Mouse (Mus musculus): ENCODE data around the gene Gm10778. TPM values are rescaled to one million over a fixed set of nuclear protein-coding genes. Genes with fewer than 3 reads are reported as not detected.
"Not testable (repeated sequence)": the region's sequence is repeated elsewhere in the genome, so short reads cannot be mapped to it uniquely, and the experiment has no call there.

The Gm10778 gene
- polyA plus RNA-seq, 1 experiment from 2014 or later = 5.3 TPM

- H3K27ac ChIP-seq (replicated peaks); H3K4me3 ChIP-seq; DNase-seq (ENCODE audit: low spot score); H3K36me3 ChIP-seq (replicated peaks); H3K27me3 ChIP-seq (replicated peaks; ENCODE audit: low read depth, poor library complexity, severe bottlenecking); H3K9me3 ChIP-seq; H3K4me1 ChIP-seq: not testable (repeated sequence)
- WGBS = no CpG with 5 or more reads among the region's 18 CpGs
These were observed 38.3 kb downstream of the Gm10778 start for GRCm38 (mm10) chr10:81687114-81687513.

GRCm38 (mm10) chr10:81704531-81705301 lies 55.9 kb downstream of the Gm10778 start, which contains the start of gene Zfp433:
TSS of gene Zfp433 (plus strand) at chr10:81704825.
- DNase-seq (ENCODE audit: low spot score); H3K9me3 ChIP-seq; H3K4me3 ChIP-seq; H3K27ac ChIP-seq (replicated peaks); H3K27me3 ChIP-seq (replicated peaks; ENCODE audit: low read depth, poor library complexity, severe bottlenecking); H3K4me1 ChIP-seq; H3K36me3 ChIP-seq (replicated peaks): not testable (repeated sequence)
- no CpG with 5 or more reads among the region's 46 CpGs for WGBS

Other genes with a start within 250 kb of the Gm10778 start
- 12.5 and 20.2 TPM in 2 replicates for gene Nfic, start 193.4 kb upstream of the Gm10778 start, polyA plus RNA-seq (2016; fragmentation: Nextera tagmentation; extraction: Ambion mirVana)
- 1.2 and 2.3 TPM in 2 replicates for gene Celf5, start 166.3 kb upstream of the Gm10778 start, polyA plus RNA-seq (2016; fragmentation: Nextera tagmentation; extraction: Ambion mirVana)
- gene Ncln, start 152.7 kb upstream of the Gm10778 start, polyA plus RNA-seq (2016; fragmentation: Nextera tagmentation; extraction: Ambion mirVana) = 85.2 and 94.3 TPM in 2 replicates
- 0.28 and 0.51 TPM in 2 replicates for gene S1pr4, start 148.9 kb upstream of the Gm10778 start, polyA plus RNA-seq (2016; fragmentation: Nextera tagmentation; extraction: Ambion mirVana)
- gene Gna15, start 124.8 kb upstream of the Gm10778 start, polyA plus RNA-seq (2016; fragmentation: Nextera tagmentation; extraction: Ambion mirVana) = 1.2 and 1.3 TPM in 2 replicates
- 79.0 and 80.4 TPM in 2 replicates for gene Gna11, start 103.9 kb upstream of the Gm10778 start, polyA plus RNA-seq (2016; fragmentation: Nextera tagmentation; extraction: Ambion mirVana)
- 266 and 347 TPM in 2 replicates for gene Aes, start 89.6 kb upstream of the Gm10778 start, polyA plus RNA-seq (2016; fragmentation: Nextera tagmentation; extraction: Ambion mirVana)
- gene Tle2, start 74.5 kb upstream of the Gm10778 start, polyA plus RNA-seq (2016; fragmentation: Nextera tagmentation; extraction: Ambion mirVana) = 14.0 and 17.1 TPM in 2 replicates
- 7.1 and 8.2 TPM in 2 replicates for gene Tle6, start 48.0 kb upstream of the Gm10778 start, polyA plus RNA-seq (2016; fragmentation: Nextera tagmentation; extraction: Ambion mirVana)
- gene BC025920, start 42.8 kb upstream of the Gm10778 start, polyA plus RNA-seq (2016; fragmentation: Nextera tagmentation; extraction: Ambion mirVana) = 1.5 and 2.1 TPM in 2 replicates
- gene Sirt6, start 21.3 kb upstream of the Gm10778 start, polyA plus RNA-seq (2016; fragmentation: Nextera tagmentation; extraction: Ambion mirVana) = 55.1 and 59.2 TPM in 2 replicates
- gene Ankrd24, start 20.5 kb upstream of the Gm10778 start, polyA plus RNA-seq (2016; fragmentation: Nextera tagmentation; extraction: Ambion mirVana) = 5.3 and 7.3 TPM in 2 replicates
- gene Zfp433, start 55.8 kb downstream of the Gm10778 start, polyA plus RNA-seq (2016; fragmentation: Nextera tagmentation; extraction: Ambion mirVana) = 14.5 and 18.0 TPM in 2 replicates
- gene Gm3055, start 122.1 kb downstream of the Gm10778 start, polyA plus RNA-seq (2016; fragmentation: Nextera tagmentation; extraction: Ambion mirVana) = 10.4 and 11.8 TPM in 2 replicates
- gene Gm4767, start 163.1 kb downstream of the Gm10778 start, polyA plus RNA-seq (2016; fragmentation: Nextera tagmentation; extraction: Ambion mirVana) = 2.9 and 3.7 TPM in 2 replicates
- 7.3 and 9.6 TPM in 2 replicates for gene Gm32687, start 214.9 kb downstream of the Gm10778 start, polyA plus RNA-seq (2016; fragmentation: Nextera tagmentation; extraction: Ambion mirVana)

Data from embryonic facial prominence, embryonic 10.5 days (tissue).